Mouse (Mus musculus): ENCODE data around the gene Camsap3. TPM values are rescaled to one million over a fixed set of nuclear protein-coding genes. Genes with fewer than 3 reads are reported as not detected.

Gene Camsap3
- polyA plus RNA-seq (2012; ENCODE audit: insufficient read depth, low replicate concordance): 0.36 TPM in 1 of 2 replicates, not detected in the other

GRCm38 (mm10) chr8:3586993-3587390 lies at the start of gene Camsap3:
TSS of gene Camsap3 (plus strand) at chr8:3587293.
- Histone ChIP-seq H3K4me1 (peaks cover 13% of the 10 kb centered on the region), H3K27me3 (replicated peaks) (peaks cover 31% of the 10 kb centered on the region), H3K4me3 (replicated peaks) (peak within 1 kb of the TSS; percentile 90), H3K36me3 (replicated peaks; ENCODE audit: low read length) (no peaks in the 10 kb centered on the region), H3K9me3 (no peaks in the 10 kb centered on the region)
- TF ChIP-seq FLI1 (IDR thresholded peaks at IDR 0.05; ENCODE audit: low read length) (no peak), GATA1 (IDR thresholded peaks at IDR 0.05; ENCODE audit: borderline replicate concordance, low read length) (no peak)

GRCm38 (mm10) chr8:3537666-3538065 lies 49.4 kb upstream of the Camsap3 start:
- no peak for TF ChIP-seq FLI1 (IDR thresholded peaks at IDR 0.05; ENCODE audit: low read length)
- TF ChIP-seq GATA1 (IDR thresholded peaks at IDR 0.05; ENCODE audit: borderline replicate concordance, low read length): no peak
- no peak overlapping the region for H3K4me3 ChIP-seq (replicated peaks)
- no peaks in the 10 kb centered on the region for H3K9me3 ChIP-seq
- no peaks in the 10 kb centered on the region for H3K27me3 ChIP-seq (replicated peaks)
- H3K4me1 ChIP-seq: peaks cover 25% of the 10 kb centered on the region
- peaks cover 93% of the 10 kb centered on the region for H3K36me3 ChIP-seq (replicated peaks; ENCODE audit: low read length)

- TF ChIP-seq FLI1 (IDR thresholded peaks at IDR 0.05; ENCODE audit: low read length) (no peak), GATA1 (IDR thresholded peaks at IDR 0.05; ENCODE audit: borderline replicate concordance, low read length) (no peak)
- no peaks in the 10 kb centered on the region for H3K27me3 ChIP-seq (replicated peaks)
- H3K9me3 ChIP-seq: no peaks in the 10 kb centered on the region
- H3K4me3 ChIP-seq (replicated peaks): no peak overlapping the region
- peaks cover 95% of the 10 kb centered on the region for H3K36me3 ChIP-seq (replicated peaks; ENCODE audit: low read length)
- H3K4me1 ChIP-seq: peaks cover 21% of the 10 kb centered on the region
Measured at GRCm38 (mm10) chr8:3539146-3539545, 47.9 kb upstream of the Camsap3 start.

GRCm38 (mm10) chr8:3540076-3540475 lies 47.0 kb upstream of the Camsap3 start:
- no peak overlapping the region for H3K4me3 ChIP-seq (replicated peaks)
- TF ChIP-seq FLI1 (IDR thresholded peaks at IDR 0.05; ENCODE audit: low read length) (no peak), GATA1 (IDR thresholded peaks at IDR 0.05; ENCODE audit: borderline replicate concordance, low read length) (no peak)
- peaks cover 18% of the 10 kb centered on the region for H3K4me1 ChIP-seq
- H3K27me3 ChIP-seq (replicated peaks): no peaks in the 10 kb centered on the region
- peaks cover 98% of the 10 kb centered on the region for H3K36me3 ChIP-seq (replicated peaks; ENCODE audit: low read length)
- no peaks in the 10 kb centered on the region for H3K9me3 ChIP-seq

- no peaks in the 10 kb centered on the region for H3K4me1 ChIP-seq
- H3K36me3 ChIP-seq (replicated peaks; ENCODE audit: low read length): peaks cover 48% of the 10 kb centered on the region
- H3K9me3 ChIP-seq: no peaks in the 10 kb centered on the region
- no peak overlapping the region for H3K4me3 ChIP-seq (replicated peaks)
- no peak for TF ChIP-seq GATA1 (IDR thresholded peaks at IDR 0.05; ENCODE audit: borderline replicate concordance, low read length)
- TF ChIP-seq FLI1 (IDR thresholded peaks at IDR 0.05; ENCODE audit: low read length): no peak
- H3K27me3 ChIP-seq (replicated peaks): no peaks in the 10 kb centered on the region
Measured at GRCm38 (mm10) chr8:3546511-3546910, 40.6 kb upstream of the Camsap3 start.

GRCm38 (mm10) chr8:3552240-3552639 lies 34.9 kb upstream of the Camsap3 start:
- Histone ChIP-seq H3K27me3 (replicated peaks) (no peaks in the 10 kb centered on the region), H3K9me3 (no peaks in the 10 kb centered on the region), H3K4me3 (replicated peaks) (no peak overlapping the region), H3K36me3 (replicated peaks; ENCODE audit: low read length) (no peaks in the 10 kb centered on the region), H3K4me1 (peaks cover 18% of the 10 kb centered on the region)
- TF ChIP-seq FLI1 (IDR thresholded peaks at IDR 0.05; ENCODE audit: low read length) (no peak), GATA1 (IDR thresholded peaks at IDR 0.05; ENCODE audit: borderline replicate concordance, low read length) (no peak)

GRCm38 (mm10) chr8:3556114-3556513 lies 31.0 kb upstream of the Camsap3 start:
- TF ChIP-seq FLI1 (IDR thresholded peaks at IDR 0.05; ENCODE audit: low read length): no peak
- TF ChIP-seq GATA1 (IDR thresholded peaks at IDR 0.05; ENCODE audit: borderline replicate concordance, low read length): no peak
- no peak overlapping the region for H3K4me3 ChIP-seq (replicated peaks)
- no peaks in the 10 kb centered on the region for H3K36me3 ChIP-seq (replicated peaks; ENCODE audit: low read length)
- H3K9me3 ChIP-seq: no peaks in the 10 kb centered on the region
- H3K4me1 ChIP-seq: peaks cover 28% of the 10 kb centered on the region
- H3K27me3 ChIP-seq (replicated peaks): peaks cover 1% of the 10 kb centered on the region

GRCm38 (mm10) chr8:3567641-3568371 lies 19.3 kb upstream of the Camsap3 start, which contains the start of gene C330021F23Rik:
TSS of gene C330021F23Rik (plus strand) at chr8:3567990.
- no peak within 1 kb of the TSS for H3K4me3 ChIP-seq (replicated peaks)
- peaks cover 4% of the 10 kb centered on the region for H3K27me3 ChIP-seq (replicated peaks)
- TF ChIP-seq GATA1 (IDR thresholded peaks at IDR 0.05; ENCODE audit: borderline replicate concordance, low read length) (no peak), FLI1 (IDR thresholded peaks at IDR 0.05; ENCODE audit: low read length) (no peak)
- no peaks in the 10 kb centered on the region for H3K36me3 ChIP-seq (replicated peaks; ENCODE audit: low read length)
- peaks cover 11% of the 10 kb centered on the region for H3K4me1 ChIP-seq
- H3K9me3 ChIP-seq: peaks cover 8% of the 10 kb centered on the region

- TF ChIP-seq GATA1 (IDR thresholded peaks at IDR 0.05; ENCODE audit: borderline replicate concordance, low read length) (no peak), FLI1 (IDR thresholded peaks at IDR 0.05; ENCODE audit: low read length) (no peak)
- Histone ChIP-seq H3K4me1 (peaks cover 11% of the 10 kb centered on the region), H3K36me3 (replicated peaks; ENCODE audit: low read length) (no peaks in the 10 kb centered on the region), H3K27me3 (replicated peaks) (peaks cover 9% of the 10 kb centered on the region), H3K9me3 (peaks cover 8% of the 10 kb centered on the region), H3K4me3 (replicated peaks) (no peak overlapping the region)
Measured at GRCm38 (mm10) chr8:3568378-3568777, 18.7 kb upstream of the Camsap3 start.

GRCm38 (mm10) chr8:3569784-3570183 lies 17.3 kb upstream of the Camsap3 start:
- no peak for TF ChIP-seq FLI1 (IDR thresholded peaks at IDR 0.05; ENCODE audit: low read length)
- no peak for TF ChIP-seq GATA1 (IDR thresholded peaks at IDR 0.05; ENCODE audit: borderline replicate concordance, low read length)
- no peaks in the 10 kb centered on the region for H3K36me3 ChIP-seq (replicated peaks; ENCODE audit: low read length)
- peaks cover 14% of the 10 kb centered on the region for H3K27me3 ChIP-seq (replicated peaks)
- H3K9me3 ChIP-seq: peaks cover 8% of the 10 kb centered on the region
- no peak overlapping the region for H3K4me3 ChIP-seq (replicated peaks)
- peaks cover 11% of the 10 kb centered on the region for H3K4me1 ChIP-seq

Data from megakaryocyte, embryonic 14.5 days (primary cell).